Mouse (Mus musculus): ENCODE data around the gene Rptor. TPM values are rescaled to one million over a fixed set of nuclear protein-coding genes. Genes with fewer than 3 reads are reported as not detected.

Rptor gene
- polyA plus RNA-seq, 1 experiment from 2014 or later = 3.1 TPM

DNA sequence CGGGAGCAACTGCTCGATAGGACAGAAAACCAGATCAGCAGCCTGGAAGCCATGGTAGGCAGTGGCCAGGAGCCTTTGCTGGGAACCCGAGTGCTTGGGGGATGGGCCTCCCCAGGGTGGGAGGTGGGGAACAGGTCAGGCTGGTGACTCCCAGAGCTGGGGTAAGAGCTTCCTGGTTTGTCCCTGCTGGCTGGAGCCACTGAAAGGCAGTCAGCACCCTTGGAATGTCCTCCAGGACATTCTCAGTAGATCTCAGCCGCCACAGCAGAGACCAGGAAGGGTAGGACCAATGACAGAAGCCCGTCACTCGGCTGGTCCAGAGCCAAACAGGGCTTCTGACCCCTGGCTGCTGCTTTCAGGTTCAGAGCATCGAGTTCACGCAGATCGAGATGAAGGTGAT lies 313.0 kb downstream of the Rptor start:
- Histone ChIP-seq H3K27me3 (ENCODE audit: insufficient read depth, low read length) (no peaks in the 10 kb centered on the region), H3K9me3 (ENCODE audit: low read length) (no peaks in the 10 kb centered on the region), H3K27ac (ENCODE audit: low read depth) (no peak overlapping the region), H3K4me1 (ENCODE audit: insufficient read depth) (peaks cover 30% of the 10 kb centered on the region), H3K36me3 (replicated peaks; ENCODE audit: insufficient read depth, low read length) (peaks cover 21% of the 10 kb centered on the region), H3K4me2 (ENCODE audit: low read depth, low read length) (0 out of 2 replicates have a peak overlapping the region, but pooled peaks have one; percentile 3), H3K4me3 (ENCODE audit: low read depth, low read length) (no peak overlapping the region), H3K9ac (replicated peaks) (no peak overlapping the region)
- WGBS (ENCODE audit: insufficient replicate concordance) = 71% methylated on average over 9 of the region's 9 CpGs
- no peak for ATAC-seq
- no peak for DNase-seq
- TF ChIP-seq EP300 (IDR thresholded peaks at IDR 0.05; ENCODE audit: low read depth) = no peak
- TF ChIP-seq CTCF (IDR thresholded peaks at IDR 0.05; ENCODE audit: low read depth) = no peak

DNA sequence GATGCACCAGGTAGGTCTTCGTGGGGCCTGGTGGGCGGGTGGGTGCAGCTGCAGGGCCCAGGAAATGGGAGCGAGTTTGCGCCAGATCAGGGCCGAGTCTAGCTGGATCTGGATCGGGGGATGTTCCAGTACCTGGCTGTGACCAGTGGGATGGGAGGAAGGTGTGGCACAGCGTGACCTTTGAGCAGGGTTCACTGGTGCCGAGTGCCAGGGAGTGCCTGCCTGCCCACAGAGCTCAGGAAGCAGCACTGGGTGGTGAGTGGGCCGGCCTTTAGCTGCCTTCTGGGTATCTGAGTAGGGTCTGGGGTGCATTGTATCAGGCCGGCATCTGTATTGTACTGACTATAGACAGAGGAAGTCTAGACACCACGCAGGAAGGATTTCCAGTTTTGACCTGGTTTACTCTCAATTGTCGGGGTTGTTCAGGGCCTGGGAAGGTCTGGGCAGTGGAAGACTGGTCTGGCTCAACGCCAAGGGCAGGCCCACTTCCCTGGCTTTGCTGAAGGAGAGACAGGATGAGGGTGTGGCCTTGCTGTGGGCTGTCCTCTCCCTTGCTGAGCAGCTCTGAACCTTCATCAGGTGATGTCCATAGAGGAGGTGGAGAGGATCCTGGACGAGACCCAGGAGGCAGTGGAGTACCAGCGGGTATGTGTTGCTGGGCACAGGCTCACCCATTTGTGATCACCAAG lies 313.5 kb downstream of the Rptor start:
- Histone ChIP-seq H3K36me3 (replicated peaks; ENCODE audit: insufficient read depth, low read length) (peaks cover 21% of the 10 kb centered on the region), H3K4me1 (ENCODE audit: insufficient read depth) (peaks cover 30% of the 10 kb centered on the region), H3K4me2 (ENCODE audit: low read depth, low read length) (0 out of 2 replicates have a peak overlapping the region, but pooled peaks have one; percentile 3), H3K9ac (replicated peaks) (no peak overlapping the region), H3K4me3 (ENCODE audit: low read depth, low read length) (no peak overlapping the region), H3K27me3 (ENCODE audit: insufficient read depth, low read length) (no peaks in the 10 kb centered on the region), H3K27ac (ENCODE audit: low read depth) (no peak overlapping the region), H3K9me3 (ENCODE audit: low read length) (no peaks in the 10 kb centered on the region)
- 70% methylated on average over 15 of the region's 15 CpGs for WGBS (ENCODE audit: insufficient replicate concordance)
- ATAC-seq = peak; percentile 11; the same call in 1 of the 2 replicates
- TF ChIP-seq CTCF (IDR thresholded peaks at IDR 0.05; ENCODE audit: low read depth) = no peak
- TF ChIP-seq EP300 (IDR thresholded peaks at IDR 0.05; ENCODE audit: low read depth) = no peak
- peak; percentile 57 for DNase-seq

DNA sequence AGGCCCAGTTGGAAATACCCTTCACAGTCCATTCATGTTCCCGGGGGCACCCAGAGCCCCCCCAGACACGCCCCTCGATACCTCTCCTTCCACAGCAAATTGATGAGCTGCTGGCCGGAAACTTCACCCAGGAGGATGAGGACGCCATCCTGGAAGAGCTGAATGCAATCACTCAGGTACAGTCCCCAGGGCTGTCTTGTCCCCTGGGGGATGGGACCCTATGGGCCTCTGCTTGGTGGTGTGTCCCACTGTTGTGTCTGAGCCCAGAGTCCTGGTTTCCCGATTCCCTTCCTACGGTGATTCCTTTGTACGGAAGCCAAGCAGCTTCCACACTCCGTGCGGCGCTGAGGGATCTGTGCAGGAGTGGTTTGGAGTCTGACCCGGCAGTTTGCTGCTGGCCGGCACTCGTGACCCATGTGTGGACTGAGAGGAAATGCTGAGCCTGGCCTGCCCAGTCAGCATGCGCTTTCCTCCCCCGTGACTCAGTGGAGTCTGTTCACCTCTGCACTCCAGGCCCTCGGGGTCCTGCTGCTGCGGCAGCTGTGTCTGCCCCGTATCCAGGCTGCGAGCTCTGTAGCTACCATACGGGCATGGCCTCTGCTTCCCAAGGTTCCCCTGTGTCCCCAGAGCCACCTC lies 314.2 kb downstream of the Rptor start:
- Histone ChIP-seq H3K27me3 (ENCODE audit: insufficient read depth, low read length) (no peaks in the 10 kb centered on the region), H3K36me3 (replicated peaks; ENCODE audit: insufficient read depth, low read length) (peaks cover 21% of the 10 kb centered on the region), H3K4me2 (ENCODE audit: low read depth, low read length) (no peak overlapping the region), H3K4me1 (ENCODE audit: insufficient read depth) (peaks cover 30% of the 10 kb centered on the region), H3K9me3 (ENCODE audit: low read length) (no peaks in the 10 kb centered on the region), H3K27ac (ENCODE audit: low read depth) (0 out of 2 replicates have a peak overlapping the region, but pooled peaks have one; percentile 6), H3K4me3 (ENCODE audit: low read depth, low read length) (no peak overlapping the region), H3K9ac (replicated peaks) (no peak overlapping the region)
- no peak for ATAC-seq
- no peak for DNase-seq
- WGBS (ENCODE audit: insufficient replicate concordance) = 83% methylated on average over 21 of the region's 21 CpGs
- TF ChIP-seq CTCF (IDR thresholded peaks at IDR 0.05; ENCODE audit: low read depth) = no peak
- no peak for TF ChIP-seq EP300 (IDR thresholded peaks at IDR 0.05; ENCODE audit: low read depth)

DNA sequence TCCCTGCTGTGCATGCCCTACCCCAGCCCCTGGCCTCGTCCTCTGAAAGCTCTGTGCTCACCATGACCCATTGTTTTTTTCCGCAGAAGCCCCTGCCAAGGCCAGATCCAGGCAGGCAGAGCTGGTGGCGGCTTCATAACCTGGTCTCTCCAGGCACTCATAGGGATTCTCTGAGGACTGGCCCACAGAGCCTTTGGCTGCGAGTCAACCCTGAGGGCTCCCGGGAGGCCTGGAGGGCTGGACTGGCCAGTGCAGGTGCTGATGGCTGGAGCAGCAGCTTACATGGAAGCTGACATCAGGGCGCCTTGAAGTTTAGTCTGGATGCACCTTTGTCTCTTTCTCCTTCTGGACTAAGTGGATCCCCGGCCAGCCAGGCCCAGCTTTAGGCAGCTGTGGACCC lies 315.8 kb downstream of the Rptor start:
- Histone ChIP-seq H3K4me3 (ENCODE audit: low read depth, low read length) (no peak overlapping the region), H3K27me3 (ENCODE audit: insufficient read depth, low read length) (no peaks in the 10 kb centered on the region), H3K4me1 (ENCODE audit: insufficient read depth) (peaks cover 20% of the 10 kb centered on the region), H3K9me3 (ENCODE audit: low read length) (no peaks in the 10 kb centered on the region), H3K9ac (replicated peaks) (no peak overlapping the region), H3K4me2 (ENCODE audit: low read depth, low read length) (no peak overlapping the region), H3K27ac (ENCODE audit: low read depth) (no peak overlapping the region), H3K36me3 (replicated peaks; ENCODE audit: insufficient read depth, low read length) (peaks cover 21% of the 10 kb centered on the region)
- no peak for DNase-seq
- 85% methylated on average over 7 of the region's 7 CpGs for WGBS (ENCODE audit: insufficient replicate concordance)
- no peak for ATAC-seq
- TF ChIP-seq EP300 (IDR thresholded peaks at IDR 0.05; ENCODE audit: low read depth) (no peak), CTCF (IDR thresholded peaks at IDR 0.05; ENCODE audit: low read depth) (no peak)

DNA sequence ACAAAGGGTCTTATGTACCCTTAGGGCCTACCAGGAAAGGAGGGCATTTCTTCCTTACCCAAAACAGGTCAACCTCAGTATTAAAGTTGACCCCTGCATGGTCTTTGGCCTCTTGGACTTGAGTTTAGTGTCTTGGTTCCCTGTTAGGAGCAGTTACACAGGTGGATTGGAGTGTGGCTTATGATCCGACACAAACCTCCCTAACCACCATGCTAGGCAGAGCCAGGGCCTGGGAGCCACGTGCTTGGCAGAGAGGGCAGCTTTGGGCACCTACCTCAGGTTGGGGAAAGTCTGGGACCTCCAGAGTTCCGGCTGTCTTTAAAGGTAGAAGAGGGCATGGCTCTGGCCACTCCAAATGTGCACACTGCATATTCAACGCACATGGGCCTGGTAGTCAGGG lies 316.7 kb downstream of the Rptor start:
- no peak overlapping the region for H3K4me2 ChIP-seq (ENCODE audit: low read depth, low read length)
- TF ChIP-seq CTCF (IDR thresholded peaks at IDR 0.05; ENCODE audit: low read depth) = no peak
- no peaks in the 10 kb centered on the region for H3K27me3 ChIP-seq (ENCODE audit: insufficient read depth, low read length)
- ATAC-seq (no peak), DNase-seq (no peak)
- H3K4me3 ChIP-seq (ENCODE audit: low read depth, low read length) = no peak overlapping the region
- H3K9ac ChIP-seq (replicated peaks) = no peak overlapping the region
- H3K27ac ChIP-seq (ENCODE audit: low read depth) = no peak overlapping the region
- 86% methylated on average over 4 of the region's 4 CpGs for WGBS (ENCODE audit: insufficient replicate concordance)
- H3K4me1 ChIP-seq (ENCODE audit: insufficient read depth) = peaks cover 17% of the 10 kb centered on the region
- H3K9me3 ChIP-seq (ENCODE audit: low read length) = no peaks in the 10 kb centered on the region
- peaks cover 21% of the 10 kb centered on the region for H3K36me3 ChIP-seq (replicated peaks; ENCODE audit: insufficient read depth, low read length)

DNA sequence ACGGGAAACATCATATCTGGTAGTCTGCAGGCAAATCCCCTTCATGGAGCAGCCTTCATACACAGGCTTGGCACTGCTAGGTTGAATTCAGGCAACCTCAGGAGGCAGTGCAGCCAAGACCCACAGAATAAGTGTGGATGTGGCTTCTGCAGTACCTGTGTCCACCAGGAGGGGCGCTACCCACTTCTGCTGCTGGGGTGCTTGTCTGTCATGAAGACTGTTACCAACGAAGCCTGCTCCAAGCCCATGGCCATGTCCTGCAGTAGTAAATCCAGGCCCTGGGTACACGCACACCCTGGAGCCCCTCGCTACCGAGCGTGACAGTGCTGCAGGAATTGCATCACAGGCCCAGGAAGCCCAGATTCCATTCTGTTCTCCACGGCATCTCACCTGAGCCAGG lies 317.2 kb downstream of the Rptor start:
- TF ChIP-seq EP300 (IDR thresholded peaks at IDR 0.05; ENCODE audit: low read depth) = no peak
- TF ChIP-seq CTCF (IDR thresholded peaks at IDR 0.05; ENCODE audit: low read depth) = peak; percentile 94
- DNase-seq (peak; percentile 86), ATAC-seq (peak; percentile 40)
- WGBS (ENCODE audit: insufficient replicate concordance) = 66% methylated on average over 8 of the region's 8 CpGs
- Histone ChIP-seq H3K27ac (ENCODE audit: low read depth) (no peak overlapping the region), H3K27me3 (ENCODE audit: insufficient read depth, low read length) (no peaks in the 10 kb centered on the region), H3K4me3 (ENCODE audit: low read depth, low read length) (no peak overlapping the region), H3K36me3 (replicated peaks; ENCODE audit: insufficient read depth, low read length) (peaks cover 21% of the 10 kb centered on the region), H3K4me2 (ENCODE audit: low read depth, low read length) (no peak overlapping the region), H3K9ac (replicated peaks) (no peak overlapping the region), H3K4me1 (ENCODE audit: insufficient read depth) (peaks cover 13% of the 10 kb centered on the region), H3K9me3 (ENCODE audit: low read length) (no peaks in the 10 kb centered on the region)

Data from liver, postnatal 0 days (tissue).